Mouse (Mus musculus) midbrain, embryonic 16.5 days (tissue): ENCODE data around the gene Stat5a. TPM values are rescaled to one million over a fixed set of nuclear protein-coding genes. Genes with fewer than 3 reads are reported as not detected.

Experiments
- ATAC-seq: fragments of 200-750 bp; cut with Nextera tagmentation; 2 replicates; pipeline ENCODE4 v1.8.0; 2017; ENCODE audit warnings: moderate TSS enrichment
- H3K27ac ChIP-seq: fragments of 300-500 bp; sonication (generic); 2 replicates; pipeline ENCODE4 v1.5.1; 2014; ENCODE audit warnings: mild to moderate bottlenecking, low read length, mixed read lengths
- H3K27me3 ChIP-seq: fragments of 300-500 bp; sonication (generic); 2 replicates; pipeline ENCODE4 v1.6.1; 2014; ENCODE audit warnings: low read depth, low read length, mixed read lengths; ENCODE audit not compliant: control insufficient read depth, insufficient read depth
- H3K36me3 ChIP-seq: fragments of 300-500 bp; sonication (generic); 2 replicates; pipeline ENCODE4 v1.6.1; 2014; ENCODE audit warnings: mild to moderate bottlenecking, low read length, moderate library complexity, mixed read lengths; ENCODE audit not compliant: control insufficient read depth, insufficient read depth
- H3K4me1 ChIP-seq: fragments of 300-500 bp; sonication (generic); 2 replicates; pipeline ENCODE4 v1.6.1; 2014; ENCODE audit warnings: mild to moderate bottlenecking, low read length, mixed read lengths; ENCODE audit not compliant: control insufficient read depth, insufficient read depth
- H3K4me2 ChIP-seq: fragments of 300-500 bp; sonication (generic); 2 replicates; pipeline ENCODE4 v1.6.1; 2014; ENCODE audit warnings: mild to moderate bottlenecking, low read length, mixed read lengths
- H3K4me3 ChIP-seq: fragments of 300-500 bp; sonication (generic); 2 replicates; pipeline ENCODE4 v1.5.1; 2014; ENCODE audit warnings: low read depth, mild to moderate bottlenecking, low read length, moderate library complexity, mixed read lengths
- H3K9ac ChIP-seq: fragments of 300-500 bp; sonication (generic); 2 replicates; pipeline ENCODE4 v1.6.1; 2014; ENCODE audit warnings: low read depth, low read length, mixed read lengths
- H3K9me3 ChIP-seq: fragments of 300-500 bp; sonication (generic); replicated peaks from 2 replicates; pipeline ENCODE4 v1.6.1; 2014; ENCODE audit warnings: mild to moderate bottlenecking, low read length, mixed read lengths; ENCODE audit not compliant: control insufficient read depth, poor library complexity, severe bottlenecking
- WGBS: fragments of 180-500 bp; shearing (Covaris S2); extraction: QIAGEN DNeasy Blood & Tissue Kit; methylation state at CpG from one replicate; pipeline ENCODE4 v1.1.7; 2014; 5-methylcytosine and 5-hydroxymethylcytosine counted together
- polyA plus RNA-seq: library from polyadenylated mRNA; unstranded; fragments of >200 nt; fragmentation: Nextera tagmentation; extraction: Ambion mirVana; gene quantifications from 2 replicates; pipeline ENCODE4 v1.2.1, GENCODE M21; 2015

The Stat5a gene
- polyA plus RNA-seq, 1 experiment from 2014 or later, result 3.2 TPM

DNA sequence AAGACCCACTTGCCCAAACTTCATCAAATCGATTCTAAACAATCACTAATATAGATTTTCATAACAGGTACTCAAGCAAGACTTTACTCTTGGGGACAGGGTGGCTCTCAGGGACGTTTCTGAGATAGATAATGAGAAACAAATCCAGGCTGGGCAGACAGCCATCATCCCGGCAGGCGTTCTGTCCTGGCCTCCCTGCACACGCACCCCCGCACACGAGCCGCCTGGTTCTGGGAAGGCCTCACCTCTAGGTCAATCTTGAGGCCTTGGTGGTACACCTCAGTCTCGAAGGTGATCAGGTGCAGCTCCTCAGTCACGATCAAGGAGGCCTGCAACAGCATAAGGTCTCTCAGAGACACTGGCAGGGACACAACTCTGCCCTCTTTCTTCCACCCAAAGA, 36.9 kb downstream of the Stat5a start:
- Histone ChIP-seq H3K4me2 (no peak overlapping the region), H3K4me1 (no peaks in the 10 kb centered on the region; the same call in 1 of the 2 replicates), H3K4me3 (no peak overlapping the region), H3K27me3 (no peaks in the 10 kb centered on the region), H3K9me3 (no peaks in the 10 kb centered on the region), H3K36me3 (peaks cover 4% of the 10 kb centered on the region; the same call in 1 of the 2 replicates), H3K27ac (no peak overlapping the region), H3K9ac (no peak overlapping the region)
- ATAC-seq, result no peak
- WGBS, result 65% methylated on average over 10 of the region's 10 CpGs

- Histone ChIP-seq H3K27ac (no peak overlapping the region), H3K4me3 (no peak overlapping the region), H3K27me3 (no peaks in the 10 kb centered on the region), H3K9me3 (peaks cover 5% of the 10 kb centered on the region; the same call in 1 of the 2 replicates), H3K4me2 (no peak overlapping the region), H3K9ac (no peak overlapping the region), H3K4me1 (no peaks in the 10 kb centered on the region; the same call in 1 of the 2 replicates), H3K36me3 (peaks cover 15% of the 10 kb centered on the region)
- WGBS, result 76% methylated on average over 7 of the region's 7 CpGs
- no peak for ATAC-seq
These were observed 38.4 kb downstream of the Stat5a start for GRCm38 (mm10) chr11:100897294-100898231.

DNA sequence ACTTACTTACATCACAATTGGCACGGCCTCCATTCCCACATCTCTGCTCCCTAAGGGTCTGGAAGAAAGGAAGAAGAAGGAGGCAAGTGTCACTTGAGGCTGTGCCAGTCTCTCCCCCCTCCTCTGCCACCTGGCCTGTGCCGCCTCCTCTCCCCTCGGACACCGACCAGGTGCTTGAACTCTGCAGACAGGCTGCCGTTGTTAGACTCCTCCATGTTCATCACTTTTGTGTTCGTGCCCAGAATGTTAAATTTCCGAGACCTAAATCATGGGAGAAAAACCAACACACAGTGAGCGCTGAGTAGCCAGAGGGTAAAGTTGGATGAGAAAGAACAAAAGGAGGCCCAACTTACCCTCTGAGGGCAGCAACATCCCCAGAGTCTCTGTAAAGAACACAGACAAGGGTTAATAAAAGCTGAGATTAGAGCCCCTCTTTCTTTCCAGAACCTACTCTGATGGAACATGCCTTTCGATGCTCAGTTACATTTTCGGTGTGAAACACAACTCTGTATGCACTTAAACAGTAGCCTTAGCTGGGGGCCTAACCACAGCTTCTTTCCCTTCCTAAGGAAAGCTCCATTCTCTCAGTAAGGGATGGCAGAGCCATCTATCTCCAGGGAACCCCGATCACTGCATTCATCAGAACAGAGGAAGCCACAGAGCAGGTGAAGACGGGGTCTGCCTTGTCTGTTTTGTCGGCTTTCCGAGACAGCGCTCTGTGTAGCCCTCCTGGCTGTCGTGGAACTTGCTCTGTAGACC, 39.5 kb downstream of the Stat5a start:
- no peaks in the 10 kb centered on the region for H3K27me3 ChIP-seq
- H3K27ac ChIP-seq, result no peak overlapping the region
- H3K9me3 ChIP-seq, result peaks cover 5% of the 10 kb centered on the region; the same call in 1 of the 2 replicates
- 48% methylated on average over 16 of the region's 16 CpGs for WGBS
- no peak overlapping the region for H3K4me2 ChIP-seq
- ATAC-seq, result no peak
- no peak overlapping the region for H3K9ac ChIP-seq
- H3K4me3 ChIP-seq, result no peak overlapping the region
- H3K36me3 ChIP-seq, result peaks cover 17% of the 10 kb centered on the region
- H3K4me1 ChIP-seq, result no peaks in the 10 kb centered on the region; the same call in 1 of the 2 replicates

GRCm38 (mm10) chr11:100904580-100905351, 45.6 kb downstream of the Stat5a start:
- Histone ChIP-seq H3K4me3 (no peak overlapping the region), H3K4me2 (no peak overlapping the region), H3K9ac (no peak overlapping the region), H3K36me3 (peaks cover 23% of the 10 kb centered on the region), H3K4me1 (no peaks in the 10 kb centered on the region), H3K27me3 (no peaks in the 10 kb centered on the region), H3K9me3 (peaks cover 5% of the 10 kb centered on the region; the same call in 1 of the 2 replicates), H3K27ac (no peak overlapping the region)
- 70% methylated on average over 19 of the region's 20 CpGs for WGBS
- no peak for ATAC-seq

GRCm38 (mm10) chr11:100905929-100906328, 46.8 kb downstream of the Stat5a start:
- Histone ChIP-seq H3K27ac (no peak overlapping the region), H3K4me1 (no peaks in the 10 kb centered on the region), H3K9ac (no peak overlapping the region), H3K4me2 (no peak overlapping the region), H3K4me3 (no peak overlapping the region), H3K27me3 (no peaks in the 10 kb centered on the region), H3K9me3 (peaks cover 5% of the 10 kb centered on the region; the same call in 1 of the 2 replicates), H3K36me3 (peaks cover 23% of the 10 kb centered on the region)
- WGBS, result 75% methylated on average over 1 of the region's 1 CpGs
- ATAC-seq, result no peak

DNA sequence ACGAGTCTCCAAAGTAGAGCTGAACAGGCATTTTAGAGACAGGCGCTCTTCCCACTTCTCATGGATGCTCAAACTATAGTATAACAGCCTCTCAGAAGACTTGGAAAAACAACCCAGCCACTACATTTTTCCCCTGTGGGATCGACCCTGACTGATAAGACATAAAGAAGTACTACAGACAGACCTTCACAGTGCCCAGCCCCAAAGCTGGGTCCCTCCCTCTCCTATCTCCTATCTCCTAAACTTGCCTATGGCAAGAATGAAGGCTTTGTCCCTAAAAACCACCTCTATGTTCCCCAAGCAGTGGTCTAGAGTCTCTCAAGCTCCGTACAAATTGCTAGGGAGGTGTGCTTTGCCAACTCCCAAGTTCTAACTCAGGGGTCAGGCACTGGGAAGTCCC, 47.7 kb downstream of the Stat5a start:
- Histone ChIP-seq H3K27me3 (no peaks in the 10 kb centered on the region), H3K9me3 (peaks cover 2% of the 10 kb centered on the region; the same call in 1 of the 2 replicates), H3K9ac (no peak overlapping the region), H3K27ac (no peak overlapping the region), H3K36me3 (peaks cover 15% of the 10 kb centered on the region), H3K4me1 (no peaks in the 10 kb centered on the region), H3K4me3 (no peak overlapping the region), H3K4me2 (no peak overlapping the region)
- 90% methylated on average over 4 of the region's 4 CpGs for WGBS
- ATAC-seq, result no peak

DNA sequence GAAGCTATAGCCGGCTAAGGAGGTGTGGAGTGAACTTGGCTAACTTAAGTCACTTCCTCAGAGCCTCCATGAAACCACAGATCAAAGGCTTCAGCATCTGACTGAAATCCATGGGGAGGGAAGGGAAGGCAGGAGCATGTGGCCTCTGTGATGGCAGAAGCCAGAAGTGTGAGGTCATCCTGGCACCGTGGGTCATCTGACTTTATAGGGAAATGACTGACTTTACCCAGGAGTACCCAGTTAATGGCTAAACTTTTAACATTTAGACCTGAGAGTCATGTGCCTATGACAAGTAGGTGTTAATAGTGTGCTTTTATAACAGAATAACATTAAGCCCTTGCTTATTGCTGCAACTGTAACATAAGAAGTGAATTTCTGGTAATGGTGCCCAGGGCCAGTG, 49.0 kb downstream of the Stat5a start:
- Histone ChIP-seq H3K4me3 (no peak overlapping the region), H3K9ac (no peak overlapping the region), H3K9me3 (no peaks in the 10 kb centered on the region), H3K27me3 (no peaks in the 10 kb centered on the region), H3K4me2 (no peak overlapping the region), H3K4me1 (no peaks in the 10 kb centered on the region), H3K27ac (no peak overlapping the region), H3K36me3 (peaks cover 9% of the 10 kb centered on the region; the same call in 1 of the 2 replicates)
- WGBS, result 91% methylated on average over 2 of the region's 2 CpGs
- no peak for ATAC-seq

- 86% methylated on average over 9 of the region's 9 CpGs for WGBS
- Histone ChIP-seq H3K4me1 (no peaks in the 10 kb centered on the region), H3K4me2 (no peak overlapping the region), H3K9me3 (no peaks in the 10 kb centered on the region), H3K9ac (no peak overlapping the region), H3K27me3 (no peaks in the 10 kb centered on the region), H3K36me3 (peaks cover 6% of the 10 kb centered on the region; the same call in 1 of the 2 replicates), H3K4me3 (no peak overlapping the region), H3K27ac (no peak overlapping the region)
- ATAC-seq, result no peak
These were observed 49.4 kb downstream of the Stat5a start for GRCm38 (mm10) chr11:100908567-100908966.
